Mouse (Mus musculus) stomach, embryonic 16.5 days (tissue): ENCODE measurements at regions not wholly inside any gene's neighbourhood (a gene's known extent, or its start where the extent isn't known, plus 50 kb on each side); places are given as distances from the start of the nearest gene placed in this dataset. TPM values are rescaled to one million over a fixed set of nuclear protein-coding genes. Genes with fewer than 3 reads are reported as not detected.
A peak's percentile ranks its signal among the peaks of the same experiment; 100 is the strongest.

Experiments
- microRNA counts: library from miRNA; unstranded; fragments of <30 nt; microRNA quantifications from one replicate; lab custom pipeline; 2016
- microRNA-seq: library from miRNA; unstranded; fragments of <30 nt; microRNA quantifications from one replicate; pipeline ENCODE4, GENCODE M21; 2016

MicroRNA genes in the stretch of these regions (microRNA counts, 519-probe panel; counts per million panel counts)
- microRNA mmu-miR-325 (lab: Ali Mortazavi, UCI): not detected

Small RNAs in the stretch of these regions (microRNA-seq; reads per million reads assigned to microRNA genes)
- 41.4 reads per million, percentile 45 among the genes with 10 or more reads in this experiment for gene Mir325
